Mouse (Mus musculus): ENCODE measurements around the gene Mki67.
"Not testable (repeated sequence)": the region's sequence is repeated elsewhere in the genome, so short reads cannot be mapped to it uniquely, and the experiment has no call there.

Mki67 gene

GRCm38 (mm10) chr7:135716445-135716877 lies 300 bp upstream of the Mki67 start:
- peak; percentile 84 to 85 for DNase-seq

GRCm38 (mm10) chr7:135715166-135715565 lies 995 bp downstream of the Mki67 start:
- DNase-seq: peak; percentile 10 to 12

- no peak for DNase-seq
Measured at GRCm38 (mm10) chr7:135713326-135713725, 2.8 kb downstream of the Mki67 start.

GRCm38 (mm10) chr7:135712534-135712933 lies 3.6 kb downstream of the Mki67 start:
- DNase-seq: no peak

- no peak for DNase-seq
Measured at GRCm38 (mm10) chr7:135710702-135711101, 5.5 kb downstream of the Mki67 start.

- no peak for DNase-seq
Measured at GRCm38 (mm10) chr7:135705753-135706152, 10.4 kb downstream of the Mki67 start.

GRCm38 (mm10) chr7:135705083-135705482 lies 11.1 kb downstream of the Mki67 start:
- no peak for DNase-seq

GRCm38 (mm10) chr7:135704251-135704650 lies 11.9 kb downstream of the Mki67 start:
- DNase-seq: no peak

GRCm38 (mm10) chr7:135703600-135704148 lies 12.5 kb downstream of the Mki67 start:
- DNase-seq: no peak

- not testable (repeated sequence) for DNase-seq
Measured at GRCm38 (mm10) chr7:135699351-135699750, 16.8 kb downstream of the Mki67 start.

GRCm38 (mm10) chr7:135698362-135698761 lies 17.8 kb downstream of the Mki67 start:
- DNase-seq: no peak

- not testable (repeated sequence) for DNase-seq
Measured at GRCm38 (mm10) chr7:135697021-135697740, 19.0 kb downstream of the Mki67 start.

- no peak for DNase-seq
Measured at GRCm38 (mm10) chr7:135696127-135696526, 20.0 kb downstream of the Mki67 start.

GRCm38 (mm10) chr7:135694796-135695195 lies 21.4 kb downstream of the Mki67 start:
- DNase-seq: no peak

- no peak for DNase-seq
Measured at GRCm38 (mm10) chr7:135694130-135694529, 22.0 kb downstream of the Mki67 start.

- DNase-seq: no peak
Measured at GRCm38 (mm10) chr7:135691941-135692340, 24.2 kb downstream of the Mki67 start.

GRCm38 (mm10) chr7:135689396-135689795 lies 26.8 kb downstream of the Mki67 start:
- no peak for DNase-seq

GRCm38 (mm10) chr7:135684938-135685337 lies 31.2 kb downstream of the Mki67 start:
- DNase-seq: no peak

GRCm38 (mm10) chr7:135684098-135684497 lies 32.1 kb downstream of the Mki67 start:
- not testable (repeated sequence) for DNase-seq

GRCm38 (mm10) chr7:135680334-135680733 lies 35.8 kb downstream of the Mki67 start:
- peak; percentile 72 to 73 for DNase-seq

- DNase-seq: no peak
Measured at GRCm38 (mm10) chr7:135676722-135677121, 39.4 kb downstream of the Mki67 start.

GRCm38 (mm10) chr7:135673576-135673975 lies 42.6 kb downstream of the Mki67 start:
- DNase-seq: no peak

GRCm38 (mm10) chr7:135668852-135669739 lies 47.1 kb downstream of the Mki67 start:
- peak; percentile 75 for DNase-seq

- no peak for DNase-seq
Measured at GRCm38 (mm10) chr7:135666314-135666713, 49.8 kb downstream of the Mki67 start.
